Mouse (Mus musculus) brain, embryonic 14.5 days (tissue): ENCODE measurements around the gene Gm49373.

Source experiments
- CTCF ChIP-seq: fragments of 200-500 bp; IDR thresholded peaks from 2 replicates; pipeline ENCODE4 v1.5.1; 2012; ENCODE audit warnings: inconsistent platforms, mild to moderate bottlenecking, moderate library complexity, borderline replicate concordance; ENCODE audit not compliant: insufficient read depth, insufficient read length; ENCODE audit errors: extremely low read depth
- POLR2A ChIP-seq: fragments of 200-500 bp; IDR thresholded peaks from 2 replicates; pipeline ENCODE4 v1.6.1; 2012; ENCODE audit warnings: mild to moderate bottlenecking, inconsistent platforms, borderline replicate concordance; ENCODE audit not compliant: poor library complexity, insufficient read depth, insufficient read length, severe bottlenecking; ENCODE audit errors: extremely low read depth

GRCm38 (mm10) chr9:21031251-21031895, 41.5 kb downstream of the Gm49373 start:
- TF ChIP-seq POLR2A (no peak), CTCF (no peak)
